Mouse (Mus musculus) B cell, adult (primary cell): ENCODE measurements around the gene Olfr330. TPM values are rescaled to one million over a fixed set of nuclear protein-coding genes. Genes with fewer than 3 reads are reported as not detected.

ENCODE experiments used
- total RNA-seq: library from RNA; stranded (reverse); gene quantifications from 4 replicates; pipeline ENCODE4 v1.2.4, GENCODE M21; 2023; ENCODE audit not compliant: inconsistent age

Gene Olfr330
- total RNA-seq: not detected in 4 replicates

GRCm38 (mm10) chr11:58534736-58535135 is at the start of gene Olfr330:
TSS of gene Olfr330 (minus strand) at chr11:58534836.

GRCm38 (mm10) chr11:58577430-58577829 is 42.8 kb upstream of the Olfr330 start, which contains the start of gene Olfr325:
TSS of gene Olfr325 (plus strand) at chr11:58577730.

GRCm38 (mm10) chr11:58570405-58570804 is 35.8 kb upstream of the Olfr330 start, which contains the start of gene Olfr224:
TSS of gene Olfr224 (minus strand) at chr11:58570553.

GRCm38 (mm10) chr11:58555536-58555935 is 20.9 kb upstream of the Olfr330 start, which contains the start of gene Olfr328:
TSS of gene Olfr328 (minus strand) at chr11:58555636.

GRCm38 (mm10) chr11:58546322-58546721 is 11.7 kb upstream of the Olfr330 start, which contains the start of gene Olfr329-ps:
TSS of gene Olfr329-ps (minus strand) at chr11:58546422.

GRCm38 (mm10) chr11:58502472-58502871 is 32.2 kb downstream of the Olfr330 start, which contains the start of gene Olfr331:
TSS of gene Olfr331 (minus strand) at chr11:58502572.

GRCm38 (mm10) chr11:58492455-58492854 is 42.2 kb downstream of the Olfr330 start, which contains the start of gene Olfr332:
TSS of gene Olfr332 (minus strand) at chr11:58492555.

Other genes starting within 250 kb of the Olfr330 start
- gene Zfp692, start 227.8 kb downstream of the Olfr330 start, total RNA-seq: 29.9 to 31.8 TPM (median 30.8 TPM) in 4 replicates
- gene Zfp672, start 204.5 kb downstream of the Olfr330 start, total RNA-seq: 26.9 to 29.1 TPM (median 27.9 TPM) in 4 replicates
- 20.2 to 31.2 TPM (median 22.2 TPM) in 4 replicates for gene Sh3bp5l, start 204.1 kb downstream of the Olfr330 start, total RNA-seq
- gene Lypd8, start 155.8 kb downstream of the Olfr330 start, total RNA-seq: not detected in 4 replicates
- not detected in 4 replicates for gene 1810065E05Rik, start 113.7 kb downstream of the Olfr330 start, total RNA-seq
- gene Gm12253, start 102.3 kb downstream of the Olfr330 start, total RNA-seq: not detected in 4 replicates
- gene Lypd9, start 81.9 kb downstream of the Olfr330 start, total RNA-seq: not detected in 4 replicates
- not detected in 4 replicates for gene Olfr30, start 72.6 kb downstream of the Olfr330 start, total RNA-seq
- not detected in 4 replicates for gene Olfr332, start 42.3 kb downstream of the Olfr330 start, total RNA-seq
- not detected in 4 replicates for gene Olfr331, start 32.3 kb downstream of the Olfr330 start, total RNA-seq
- not detected in 4 replicates for gene Olfr329-ps, start 11.6 kb upstream of the Olfr330 start, total RNA-seq
- gene Olfr328, start 20.8 kb upstream of the Olfr330 start, total RNA-seq: 0.19 TPM in 1 of 4 replicates, not detected in the others
- gene Olfr224, start 35.7 kb upstream of the Olfr330 start, total RNA-seq: not detected in 4 replicates
- not detected in 4 replicates for gene Olfr325, start 42.9 kb upstream of the Olfr330 start, total RNA-seq
- gene Olfr324, start 60.3 kb upstream of the Olfr330 start, total RNA-seq: not detected in 4 replicates
- not detected in 4 replicates for gene 2210407C18Rik, start 81.2 kb upstream of the Olfr330 start, total RNA-seq
- not detected in 4 replicates for gene Olfr323, start 95.7 kb upstream of the Olfr330 start, total RNA-seq
- gene Trim58, start 105.6 kb upstream of the Olfr330 start, total RNA-seq: not detected in 4 replicates
- not detected in 4 replicates for gene Olfr322, start 123.9 kb upstream of the Olfr330 start, total RNA-seq
- not detected in 4 replicates for gene Olfr320, start 146.3 kb upstream of the Olfr330 start, total RNA-seq
- not detected in 4 replicates for gene Olfr319, start 164.3 kb upstream of the Olfr330 start, total RNA-seq
- gene Olfr318, start 189.2 kb upstream of the Olfr330 start, total RNA-seq: 0.58 to 0.96 TPM (median 0.68 TPM) in 4 replicates
- not detected in 4 replicates for gene Olfr317, start 204.4 kb upstream of the Olfr330 start, total RNA-seq
- not detected in 4 replicates for gene Olfr316, start 217.9 kb upstream of the Olfr330 start, total RNA-seq
- gene Olfr315, start 238.4 kb upstream of the Olfr330 start, total RNA-seq: not detected in 4 replicates
- gene Olfr314, start 248.1 kb upstream of the Olfr330 start, total RNA-seq: not detected in 4 replicates